Mouse (Mus musculus) bone marrow macrophage, adult 2 months (primary cell): ENCODE data around the gene Pcgf2. TPM values are rescaled to one million over a fixed set of nuclear protein-coding genes. Genes with fewer than 3 reads are reported as not detected.
"Not testable (repeated sequence)": the region's sequence is repeated elsewhere in the genome, so short reads cannot be mapped to it uniquely, and the experiment has no call there.

Experiments
- H3K27ac ChIP-seq: 2 replicates; pipeline ENCODE4 v1.5.1; 2012; ENCODE audit warnings: low read depth, low read length; ENCODE audit not compliant: insufficient read depth
- H3K4me1 ChIP-seq: 2 replicates; pipeline ENCODE4 v1.6.1; 2012; ENCODE audit warnings: low read length; ENCODE audit not compliant: control insufficient read depth, insufficient read depth
- H3K4me3 ChIP-seq: 2 replicates; pipeline ENCODE4 v1.5.1; 2012; ENCODE audit warnings: mild to moderate bottlenecking, low read length, moderate library complexity; ENCODE audit not compliant: insufficient read depth
- CTCF ChIP-seq: IDR thresholded peaks from 2 replicates; pipeline ENCODE4 v1.5.1; 2012; ENCODE audit warnings: low read depth, mild to moderate bottlenecking, low read length, moderate library complexity
- POLR2A ChIP-seq: IDR thresholded peaks from 2 replicates; pipeline ENCODE4 v1.6.1; 2012; ENCODE audit warnings: mild to moderate bottlenecking, low read depth, low read length, borderline replicate concordance
- polyA plus RNA-seq: library from polyadenylated mRNA; stranded (reverse); fragments of >200 nt; gene quantifications from 2 replicates; pipeline ENCODE4 v1.2.4, GENCODE M21; 2012; ENCODE audit not compliant: missing spikeins, insufficient read depth, insufficient read length

Pcgf2 gene
- polyA plus RNA-seq, 1 experiment = 12.3 TPM

- H3K4me3 ChIP-seq = no peak overlapping the region
These were observed 17.3 kb upstream of the Pcgf2 start for GRCm38 (mm10) chr11:97717369-97718280.

GRCm38 (mm10) chr11:97716021-97716420, 15.7 kb upstream of the Pcgf2 start:
- TF ChIP-seq POLR2A (no peak), CTCF (no peak)
- peaks cover 41% of the 10 kb centered on the region for H3K4me1 ChIP-seq
- no peak overlapping the region for H3K4me3 ChIP-seq
- no peak overlapping the region for H3K27ac ChIP-seq

More at GRCm38 (mm10) chr11:97717369-97718280, 17.3 kb upstream of the Pcgf2 start:
- TF ChIP-seq POLR2A (no peak), CTCF (no peak)
- Histone ChIP-seq H3K4me1 (peaks cover 41% of the 10 kb centered on the region), H3K27ac (peak overlapping the region; percentile 26)

- 0 out of 2 replicates have a peak overlapping the region, but pooled peaks have one; percentile 3 for H3K27ac ChIP-seq
- TF ChIP-seq POLR2A (no peak), CTCF (no peak)
- peaks cover 41% of the 10 kb centered on the region for H3K4me1 ChIP-seq
- no peak overlapping the region for H3K4me3 ChIP-seq
These were observed 14.8 kb upstream of the Pcgf2 start for GRCm38 (mm10) chr11:97714784-97715760.

GRCm38 (mm10) chr11:97714356-97714755, 14.1 kb upstream of the Pcgf2 start:
- Histone ChIP-seq H3K4me1 (peaks cover 37% of the 10 kb centered on the region), H3K4me3 (no peak overlapping the region), H3K27ac (no peak overlapping the region)
- no peak for TF ChIP-seq POLR2A
- TF ChIP-seq CTCF = no peak

- Histone ChIP-seq H3K4me1 (peaks cover 32% of the 10 kb centered on the region), H3K4me3 (no peak overlapping the region), H3K27ac (no peak overlapping the region)
- TF ChIP-seq CTCF (no peak), POLR2A (no peak)
These were observed 13.6 kb upstream of the Pcgf2 start for GRCm38 (mm10) chr11:97713896-97714295.

- Histone ChIP-seq H3K4me1 (peaks cover 18% of the 10 kb centered on the region), H3K4me3 (no peak overlapping the region), H3K27ac (no peak overlapping the region)
- TF ChIP-seq CTCF (no peak), POLR2A (no peak)
These were observed 12.0 kb upstream of the Pcgf2 start for GRCm38 (mm10) chr11:97712286-97712685.

- H3K4me1 ChIP-seq = peaks cover 15% of the 10 kb centered on the region
- TF ChIP-seq CTCF = no peak
- H3K27ac ChIP-seq = no peak overlapping the region
- no peak overlapping the region for H3K4me3 ChIP-seq
These were observed 11.1 kb upstream of the Pcgf2 start for GRCm38 (mm10) chr11:97711200-97711900.

GRCm38 (mm10) chr11:97710067-97710466, 9.8 kb upstream of the Pcgf2 start:
- not testable (repeated sequence) for H3K4me3 ChIP-seq, H3K4me1 ChIP-seq, H3K27ac ChIP-seq

GRCm38 (mm10) chr11:97703039-97703826, 2.9 kb upstream of the Pcgf2 start, which contains the start of gene Psmb3:
Psmb3 (plus strand) TSS chr11:97703399.
- H3K27ac ChIP-seq = peak within 1 kb of the TSS; percentile 53
- peaks cover 22% of the 10 kb centered on the region for H3K4me1 ChIP-seq
- peak within 1 kb of the TSS; percentile 86 for H3K4me3 ChIP-seq
- TF ChIP-seq POLR2A = 0 out of 2 replicates have a peak, but pooled peaks have one; percentile 73
- TF ChIP-seq CTCF = no peak
